Mouse (Mus musculus): ENCODE measurements around the gene Hgd.

- no peak for TF ChIP-seq POLR2A (IDR thresholded peaks at IDR 0.05; ENCODE audit: insufficient read length, low read depth)
- no peak for TF ChIP-seq E2F4 (IDR thresholded peaks at IDR 0.05; ENCODE audit: insufficient read depth)
- no peak for TF ChIP-seq MYOD1 (IDR thresholded peaks at IDR 0.05; ENCODE audit: control insufficient read depth in 1 of 3, insufficient read length in 2 of 3, low read depth in 2 of 3)
- TF ChIP-seq MAX (IDR thresholded peaks at IDR 0.05; ENCODE audit: low read depth): no peak
- no peak for TF ChIP-seq CEBPB (IDR thresholded peaks at IDR 0.05; ENCODE audit: insufficient read depth, poor library complexity, severe bottlenecking)
These were observed 42.5 kb downstream of the Hgd start for GRCm38 (mm10) chr16:37622403-37622802.

All from myocyte (in vitro differentiated cells).